Mouse (Mus musculus) embryonic facial prominence, embryonic 15.5 days (tissue): ENCODE results near the gene Rfx2. TPM values are rescaled to one million over a fixed set of nuclear protein-coding genes. Genes with fewer than 3 reads are reported as not detected.

Source experiments
- ATAC-seq: fragments of 200-750 bp; cut with Nextera tagmentation; 2 replicates; pipeline ENCODE4 v1.8.0; 2017; ENCODE audit warnings: low read depth, moderate TSS enrichment; ENCODE audit not compliant: insufficient number of reproducible peaks, low FRiP score, low TSS enrichment
- H3K27ac ChIP-seq: fragments of 300-500 bp; sonication (generic); replicated peaks from 2 replicates; pipeline ENCODE4 v1.5.1; 2015; ENCODE audit warnings: mild to moderate bottlenecking, inconsistent platforms
- H3K27me3 ChIP-seq: fragments of 300-500 bp; sonication (generic); 2 replicates; pipeline ENCODE4 v1.6.1; 2015; ENCODE audit warnings: inconsistent platforms
- H3K36me3 ChIP-seq: fragments of 300-500 bp; sonication (generic); 2 replicates; pipeline ENCODE4 v1.6.1; 2015; ENCODE audit warnings: mild to moderate bottlenecking, inconsistent platforms
- H3K4me1 ChIP-seq: fragments of 300-500 bp; sonication (generic); 2 replicates; pipeline ENCODE4 v1.6.1; 2015; ENCODE audit warnings: inconsistent platforms
- H3K4me2 ChIP-seq: fragments of 300-500 bp; sonication (generic); replicated peaks from 2 replicates; pipeline ENCODE4 v1.6.1; 2015; ENCODE audit warnings: mild to moderate bottlenecking, inconsistent platforms
- H3K4me3 ChIP-seq: fragments of 300-500 bp; sonication (generic); replicated peaks from 2 replicates; pipeline ENCODE4 v1.5.1; 2015; ENCODE audit warnings: mild to moderate bottlenecking, inconsistent platforms
- H3K9ac ChIP-seq: fragments of 300-500 bp; sonication (generic); 2 replicates; pipeline ENCODE4 v1.6.1; 2015; ENCODE audit warnings: inconsistent platforms
- H3K9me3 ChIP-seq: fragments of 300-500 bp; sonication (generic); replicated peaks from 2 replicates; pipeline ENCODE4 v1.6.1; 2016; ENCODE audit warnings: inconsistent platforms
- WGBS: fragments of 180-500 bp; shearing (Covaris S2); methylation state at CpG from one replicate; pipeline ENCODE4 v1.1.7; 2015; 5-methylcytosine and 5-hydroxymethylcytosine counted together
- polyA plus RNA-seq: library from polyadenylated mRNA; unstranded; fragments of >200 nt; fragmentation: Nextera tagmentation; extraction: Ambion mirVana; gene quantifications from 2 replicates; pipeline ENCODE4 v1.2.1, GENCODE M21; 2015

Gene Rfx2
- polyA plus RNA-seq, 1 experiment from 2014 or later, result 9.9 TPM

DNA sequence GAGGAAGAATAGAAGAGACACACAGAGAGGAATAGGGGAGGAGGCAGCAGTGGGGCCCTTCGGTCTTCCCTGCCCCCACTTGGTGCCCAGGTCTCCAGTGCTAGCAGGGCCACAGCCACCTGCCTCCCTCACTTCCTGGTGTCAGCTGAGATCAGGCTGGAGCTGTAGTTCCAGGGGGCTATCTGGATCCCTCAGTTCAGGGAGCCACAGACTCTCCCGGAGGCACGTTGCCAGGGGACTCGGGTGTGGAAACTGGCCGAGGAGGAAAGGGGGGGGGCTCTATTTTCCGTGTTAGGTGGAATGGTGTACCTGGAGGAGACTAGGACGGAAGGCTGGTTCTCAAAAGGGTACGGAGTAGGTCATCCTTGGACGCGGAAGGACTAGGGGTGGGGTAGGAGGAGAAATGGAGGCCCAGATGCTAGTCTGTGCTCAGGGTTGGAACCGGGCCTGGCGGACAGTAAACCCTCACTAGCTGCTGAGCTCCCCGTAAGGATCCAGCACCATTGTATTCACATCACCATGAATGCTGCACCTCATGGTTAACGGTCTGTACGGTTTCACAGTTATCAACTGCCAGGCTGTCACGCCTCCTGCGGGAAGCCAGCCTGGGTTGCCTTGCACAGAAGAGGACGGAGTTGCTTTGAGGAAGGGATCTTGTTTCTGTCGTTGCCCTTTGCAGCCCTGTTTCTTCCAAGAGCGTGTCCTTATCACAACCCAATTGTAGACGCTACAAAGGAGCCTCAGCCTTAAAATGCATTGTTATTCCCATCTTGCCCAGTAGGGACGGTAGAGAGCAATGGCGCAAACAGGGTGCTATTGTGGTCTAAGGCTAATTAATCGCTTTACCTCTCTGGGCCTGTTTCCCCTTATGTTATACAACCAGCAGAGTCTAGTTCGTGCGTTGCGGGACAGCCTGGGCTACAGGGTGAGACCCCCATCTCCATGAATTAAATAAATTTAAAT, 67.8 kb downstream of the Rfx2 start:
- 52% methylated on average over 27 of the region's 27 CpGs for WGBS
- ATAC-seq, result no peak
- no peak overlapping the region for H3K9ac ChIP-seq
- no peaks in the 10 kb centered on the region for H3K9me3 ChIP-seq
- H3K4me3 ChIP-seq, result no peak overlapping the region
- no peak overlapping the region for H3K4me2 ChIP-seq
- peaks cover 37% of the 10 kb centered on the region for H3K4me1 ChIP-seq
- peaks cover 14% of the 10 kb centered on the region for H3K36me3 ChIP-seq
- no peak overlapping the region for H3K27ac ChIP-seq
- H3K27me3 ChIP-seq, result no peaks in the 10 kb centered on the region

DNA sequence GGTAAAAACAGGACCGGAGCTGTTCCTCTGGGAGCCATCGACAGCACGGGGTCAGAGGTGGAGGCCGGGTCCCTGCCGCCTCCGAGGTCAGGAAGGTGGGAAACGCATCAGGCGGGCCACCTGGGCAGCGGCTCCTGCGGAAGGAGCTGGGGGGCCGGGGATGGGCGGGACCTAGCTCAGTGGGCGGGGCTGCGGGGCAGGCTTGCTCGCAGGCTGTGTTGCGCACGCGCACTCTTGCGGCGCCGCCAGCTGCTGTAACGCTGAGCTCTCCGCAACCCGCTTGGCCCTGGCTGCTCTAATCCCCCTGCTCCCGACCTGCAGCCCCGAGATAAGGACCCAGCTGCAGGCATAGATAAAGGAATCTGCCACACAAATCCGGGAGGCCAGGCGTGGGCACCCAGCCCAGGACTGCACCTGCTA, 68.8 kb downstream of the Rfx2 start:
- peak; percentile 17; the same call in 1 of the 2 replicates for ATAC-seq
- WGBS, result under 1% methylated on average over 28 of the region's 28 CpGs

DNA sequence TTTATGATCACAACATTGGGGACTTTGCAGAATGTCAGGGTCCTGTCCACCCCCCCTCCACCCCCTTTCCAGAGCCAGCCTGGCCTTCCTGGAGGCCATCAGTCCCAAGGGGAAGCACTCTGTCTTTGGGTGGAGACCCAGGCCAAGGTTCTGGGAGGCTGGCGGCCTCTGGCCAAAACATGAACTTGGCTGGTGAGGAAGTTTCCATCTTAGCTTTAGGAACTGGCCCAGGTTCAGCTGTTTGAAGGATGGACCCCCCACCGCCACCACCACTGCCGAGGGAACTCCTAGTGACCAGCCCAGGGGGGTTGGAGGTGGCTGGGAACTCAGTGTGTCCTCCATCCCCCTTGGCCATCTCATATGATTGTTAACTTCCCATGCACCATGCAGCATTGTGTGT, 69.7 kb downstream of the Rfx2 start:
- H3K27ac ChIP-seq, result no peak overlapping the region
- no peak overlapping the region for H3K4me3 ChIP-seq
- no peak overlapping the region for H3K9ac ChIP-seq
- no peak for ATAC-seq
- H3K9me3 ChIP-seq, result no peaks in the 10 kb centered on the region
- H3K36me3 ChIP-seq, result no peaks in the 10 kb centered on the region
- H3K27me3 ChIP-seq, result peaks cover 3% of the 10 kb centered on the region
- 66% methylated on average over 3 of the region's 3 CpGs for WGBS
- H3K4me1 ChIP-seq, result peaks cover 57% of the 10 kb centered on the region
- H3K4me2 ChIP-seq, result no peak overlapping the region

More for the DNA sequence above, 68.8 kb downstream of the Rfx2 start:
- Histone ChIP-seq H3K4me2 (peak overlapping the region; percentile 89), H3K4me3 (peak overlapping the region; percentile 56), H3K9me3 (no peaks in the 10 kb centered on the region), H3K9ac (peak overlapping the region; percentile 39), H3K36me3 (peaks cover 4% of the 10 kb centered on the region), H3K27me3 (no peaks in the 10 kb centered on the region; the same call in 1 of the 2 replicates), H3K27ac (peak overlapping the region; percentile 72), H3K4me1 (peaks cover 48% of the 10 kb centered on the region)

DNA sequence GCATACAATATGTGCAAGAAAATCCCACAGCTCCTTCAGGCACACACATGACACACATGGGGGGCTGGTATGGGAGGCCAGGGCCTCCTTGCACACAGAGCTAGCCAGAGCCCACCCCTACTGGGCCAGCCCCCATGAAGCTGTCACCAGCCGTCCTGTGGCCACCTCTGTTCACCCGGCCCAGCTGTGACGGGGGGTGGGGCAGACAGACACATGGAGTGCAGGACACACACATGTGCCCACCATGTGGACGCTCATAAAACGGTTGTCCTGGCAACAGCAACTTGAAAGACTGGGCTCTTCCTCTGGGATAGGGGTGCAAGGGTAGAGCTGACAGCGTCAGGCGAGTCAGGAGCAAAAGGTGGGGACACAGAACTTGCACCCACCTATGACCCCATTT, 71.6 kb downstream of the Rfx2 start:
- ATAC-seq, result no peak
- Histone ChIP-seq H3K36me3 (no peaks in the 10 kb centered on the region), H3K4me1 (peaks cover 60% of the 10 kb centered on the region), H3K4me3 (no peak overlapping the region), H3K9me3 (no peaks in the 10 kb centered on the region), H3K4me2 (no peak overlapping the region), H3K27ac (no peak overlapping the region), H3K9ac (no peak overlapping the region), H3K27me3 (peaks cover 15% of the 10 kb centered on the region)
- WGBS, result 44% methylated on average over 7 of the region's 7 CpGs

DNA sequence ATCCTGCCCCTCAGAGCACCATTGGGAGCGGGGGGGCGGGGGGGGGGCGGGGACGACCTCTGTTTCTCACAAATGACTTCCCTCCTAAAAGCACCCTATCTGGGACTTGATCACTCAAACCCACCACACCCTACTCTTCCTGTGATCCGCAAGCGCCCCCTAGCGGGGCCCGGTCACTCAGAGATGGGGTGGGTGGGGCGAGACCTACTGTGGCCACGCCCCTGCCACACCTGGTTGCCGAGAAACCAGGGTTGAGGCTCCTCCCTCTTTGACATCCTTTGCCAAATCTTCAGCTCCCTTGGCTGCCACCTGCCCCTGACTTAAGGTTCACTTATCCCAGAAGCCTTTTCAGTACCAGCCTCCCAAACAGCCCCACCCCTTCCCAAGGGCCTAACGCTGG, 72.7 kb downstream of the Rfx2 start:
- Histone ChIP-seq H3K9ac (no peak overlapping the region), H3K27me3 (peaks cover 26% of the 10 kb centered on the region), H3K4me3 (peak overlapping the region; percentile 61; the same call in 1 of the 2 replicates), H3K27ac (no peak overlapping the region), H3K9me3 (no peaks in the 10 kb centered on the region), H3K4me2 (peak overlapping the region; percentile 95), H3K36me3 (no peaks in the 10 kb centered on the region), H3K4me1 (peaks cover 69% of the 10 kb centered on the region)
- no peak for ATAC-seq
- 7% methylated on average over 12 of the region's 12 CpGs for WGBS

DNA sequence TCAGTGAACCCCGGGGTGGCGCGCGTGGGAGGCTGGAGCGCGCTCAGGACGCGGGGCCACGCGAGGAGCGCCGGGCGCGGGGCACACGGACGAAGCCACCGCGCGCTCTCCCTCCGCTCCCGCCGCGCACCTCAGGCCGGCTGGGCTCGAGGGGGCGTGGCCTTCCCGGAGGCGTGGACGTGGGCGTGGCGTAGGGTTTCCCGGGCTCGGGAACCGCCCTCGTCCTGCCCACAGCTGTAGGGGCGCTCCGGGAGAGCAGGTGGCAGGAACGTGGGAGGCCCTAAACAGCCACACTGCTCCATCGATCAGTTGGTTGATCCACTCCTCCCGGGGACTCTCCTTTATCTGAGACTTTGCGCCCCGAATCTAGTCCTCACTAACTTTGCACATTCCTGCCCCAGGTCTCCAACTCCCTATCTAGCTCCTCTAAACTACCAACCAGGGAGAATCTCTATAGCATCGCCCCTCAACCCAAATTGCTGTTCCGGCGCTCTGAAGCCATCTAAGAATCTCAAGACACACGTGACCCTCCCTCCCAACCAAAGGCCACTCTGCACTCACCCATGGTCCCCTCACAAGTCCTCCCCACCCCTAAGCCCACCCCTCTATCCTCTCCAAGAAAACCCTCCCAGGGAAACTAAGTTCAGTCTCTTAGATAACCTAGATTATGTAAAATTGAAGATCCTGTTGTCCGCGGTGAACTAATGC, 73.2 kb downstream of the Rfx2 start, which contains the start of gene Nrtn:
TSS of gene Nrtn (minus strand) at position 115 of the 708 bp plus-strand sequence.
- H3K27ac ChIP-seq, result no peak within 1 kb of the TSS
- peaks cover 32% of the 10 kb centered on the region for H3K27me3 ChIP-seq
- H3K9ac ChIP-seq, result peak within 1 kb of the TSS; percentile 58
- H3K4me3 ChIP-seq, result peak within 1 kb of the TSS; percentile 61
- H3K4me1 ChIP-seq, result peaks cover 64% of the 10 kb centered on the region
- H3K4me2 ChIP-seq, result peak within 1 kb of the TSS; percentile 95
- H3K36me3 ChIP-seq, result no peaks in the 10 kb centered on the region
- no peaks in the 10 kb centered on the region for H3K9me3 ChIP-seq
- ATAC-seq, result peak; percentile 68
- WGBS, result 1% methylated on average over 41 of the region's 48 CpGs

DNA sequence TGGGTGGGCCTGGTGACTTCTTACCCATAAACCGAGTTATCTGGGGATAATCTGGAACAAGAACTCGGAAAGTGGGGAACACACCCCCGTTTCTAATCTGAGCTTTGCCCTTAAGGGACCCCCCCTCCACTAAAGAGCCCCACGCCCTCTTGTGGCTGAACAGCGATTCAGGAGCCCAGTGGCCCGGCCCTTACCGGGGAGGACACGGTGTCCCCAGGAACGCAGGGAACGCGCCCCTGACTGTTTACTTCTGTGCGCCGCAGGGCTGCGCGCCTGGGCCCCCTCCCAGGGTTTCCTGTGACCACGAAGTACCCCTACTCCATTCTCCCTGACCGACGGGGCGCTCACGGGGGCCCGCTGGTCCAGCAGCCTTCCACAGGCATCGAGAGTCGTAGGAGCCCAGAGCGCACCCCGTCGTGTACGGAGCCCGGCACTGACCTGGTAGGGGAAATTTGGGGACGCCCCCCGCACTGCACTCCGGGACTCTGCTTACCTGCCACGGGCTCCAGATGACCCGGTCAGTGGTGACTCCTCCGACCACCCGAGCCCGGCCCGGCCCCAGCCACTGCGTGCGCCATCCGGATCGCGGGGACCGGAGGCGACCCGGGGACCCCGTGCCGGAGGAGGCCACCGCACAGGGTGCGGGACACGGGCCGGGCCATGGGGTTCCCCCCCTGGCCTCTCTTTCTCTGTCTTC, 74.0 kb downstream of the Rfx2 start:
- H3K27ac ChIP-seq, result no peak overlapping the region
- peak overlapping the region; percentile 61 for H3K4me3 ChIP-seq
- WGBS, result under 1% methylated on average over 51 of the region's 51 CpGs
- peak; percentile 12; the same call in 1 of the 2 replicates for ATAC-seq
- H3K9ac ChIP-seq, result peak overlapping the region; percentile 58
- H3K4me2 ChIP-seq, result peak overlapping the region; percentile 95
- no peaks in the 10 kb centered on the region for H3K36me3 ChIP-seq
- H3K9me3 ChIP-seq, result no peaks in the 10 kb centered on the region
- peaks cover 39% of the 10 kb centered on the region for H3K27me3 ChIP-seq
- H3K4me1 ChIP-seq, result peaks cover 58% of the 10 kb centered on the region

DNA sequence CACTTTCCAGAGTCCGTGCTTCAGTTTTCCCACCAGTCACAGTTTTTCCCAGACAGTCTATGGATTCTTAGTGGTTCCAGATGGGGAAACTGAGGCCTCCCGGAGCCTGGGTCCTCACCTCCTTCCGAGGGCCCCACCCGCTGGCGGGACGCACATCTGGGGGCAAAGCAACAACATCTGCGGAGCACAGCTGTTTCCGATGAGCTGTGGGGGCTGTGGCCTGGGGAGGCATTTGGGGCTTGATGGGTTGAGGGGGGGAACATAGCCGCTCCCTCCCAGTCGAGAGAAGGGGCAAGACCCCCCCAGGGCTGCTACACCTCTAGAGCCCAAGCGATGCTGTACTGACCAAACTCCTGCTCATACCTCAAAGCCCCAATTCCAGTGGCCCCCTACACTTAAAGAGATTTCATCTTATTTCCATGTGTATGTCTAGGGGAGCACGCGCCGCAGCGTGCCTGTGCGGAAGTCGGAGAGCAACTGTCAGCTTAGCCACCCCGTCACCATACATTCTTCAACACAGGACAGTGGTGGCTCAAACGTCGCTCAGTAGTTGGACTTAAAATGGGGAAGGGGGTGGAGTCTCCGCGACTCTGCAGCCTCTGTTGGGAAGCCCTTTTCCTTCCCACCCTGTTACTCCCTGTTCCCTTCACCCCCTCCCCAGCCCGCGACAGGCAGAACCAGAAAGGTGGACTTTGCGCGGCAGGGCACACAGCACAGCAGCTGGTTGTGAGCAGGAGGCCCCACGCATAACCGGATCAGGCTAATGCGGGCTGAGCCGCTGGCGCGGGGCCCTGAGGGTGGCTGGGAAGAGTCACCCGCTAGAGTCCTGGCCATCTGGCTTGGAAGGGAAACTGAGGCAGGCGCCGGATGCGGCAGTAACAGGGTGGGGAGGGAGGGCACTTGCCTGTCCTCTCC, 76.3 kb downstream of the Rfx2 start:
- peaks cover 46% of the 10 kb centered on the region for H3K27me3 ChIP-seq
- H3K9me3 ChIP-seq, result no peaks in the 10 kb centered on the region
- peaks cover 57% of the 10 kb centered on the region for H3K4me1 ChIP-seq
- no peak for ATAC-seq
- H3K36me3 ChIP-seq, result no peaks in the 10 kb centered on the region
- no peak overlapping the region for H3K27ac ChIP-seq
- H3K4me2 ChIP-seq, result peak overlapping the region; percentile 27
- H3K9ac ChIP-seq, result no peak overlapping the region
- 7% methylated on average over 36 of the region's 36 CpGs for WGBS
- H3K4me3 ChIP-seq, result 0 out of 2 replicates have a peak overlapping the region, but pooled peaks have one; percentile 4

DNA sequence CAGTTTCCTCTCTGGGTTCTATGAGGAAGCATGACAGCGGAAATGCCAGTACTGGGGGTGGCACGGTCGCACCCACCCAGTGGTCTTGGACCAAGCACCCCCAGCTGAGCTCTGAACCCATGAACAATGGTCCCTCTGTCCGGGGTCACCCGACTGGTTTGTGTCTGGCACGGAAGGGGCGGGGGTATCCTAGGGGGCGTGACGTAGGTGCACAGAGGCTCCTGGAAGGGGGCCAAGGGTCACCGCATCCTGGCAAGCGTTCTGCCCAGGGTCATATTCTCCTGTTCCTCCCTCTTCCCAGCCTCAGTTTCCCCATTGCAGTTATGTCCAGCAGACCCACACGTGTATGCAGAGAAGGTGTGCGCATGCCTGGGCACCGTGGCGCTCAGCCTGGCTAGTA, 77.4 kb downstream of the Rfx2 start:
- peaks cover 46% of the 10 kb centered on the region for H3K27me3 ChIP-seq
- H3K4me1 ChIP-seq, result peaks cover 53% of the 10 kb centered on the region
- no peaks in the 10 kb centered on the region for H3K9me3 ChIP-seq
- no peak overlapping the region for H3K27ac ChIP-seq
- no peak for ATAC-seq
- H3K4me3 ChIP-seq, result no peak overlapping the region
- H3K9ac ChIP-seq, result no peak overlapping the region
- 0 out of 2 replicates have a peak overlapping the region, but pooled peaks have one; percentile 27 for H3K4me2 ChIP-seq
- WGBS, result 23% methylated on average over 15 of the region's 15 CpGs
- H3K36me3 ChIP-seq, result no peaks in the 10 kb centered on the region

DNA sequence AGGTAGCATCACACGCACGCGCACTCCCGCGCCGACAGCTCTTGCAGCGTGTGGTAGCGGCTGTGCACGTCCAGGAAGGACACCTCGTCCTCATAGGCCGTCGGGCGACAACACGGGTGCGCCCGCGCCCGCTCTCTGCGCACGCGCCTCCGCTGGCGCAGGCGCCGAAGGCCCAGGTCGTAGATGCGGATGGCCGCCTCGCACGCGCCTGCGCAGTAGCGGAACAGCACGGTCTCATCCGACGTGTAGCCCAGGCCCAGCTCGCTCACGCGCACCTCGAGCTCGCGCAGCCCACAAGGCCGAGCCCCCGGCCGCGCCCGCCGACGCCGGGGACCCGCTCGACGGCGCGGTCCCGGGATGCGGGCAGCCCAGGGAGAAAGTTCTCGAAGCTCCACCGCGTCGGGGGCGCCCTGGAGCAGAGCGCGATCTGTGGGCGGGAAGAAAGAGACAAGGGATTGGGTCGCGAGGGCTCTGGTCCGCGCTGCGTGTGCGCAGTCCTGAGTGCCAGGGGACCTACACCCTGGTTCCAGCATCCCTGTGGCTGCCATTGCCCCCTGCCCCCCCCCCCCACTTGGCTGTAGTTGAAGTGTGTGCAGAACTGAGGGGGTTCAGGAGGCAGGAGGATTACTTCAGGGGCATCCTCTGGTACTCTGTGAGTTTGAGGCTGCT, 79.3 kb downstream of the Rfx2 start:
- peaks cover 34% of the 10 kb centered on the region for H3K4me1 ChIP-seq
- H3K4me3 ChIP-seq, result peak overlapping the region; percentile 31
- no peaks in the 10 kb centered on the region for H3K36me3 ChIP-seq
- H3K9ac ChIP-seq, result no peak overlapping the region
- H3K9me3 ChIP-seq, result no peaks in the 10 kb centered on the region
- H3K27me3 ChIP-seq, result peaks cover 43% of the 10 kb centered on the region
- 28% methylated on average over 68 of the region's 71 CpGs for WGBS
- no peak overlapping the region for H3K27ac ChIP-seq
- H3K4me2 ChIP-seq, result peak overlapping the region; percentile 40
- peak; percentile 17; the same call in 1 of the 2 replicates for ATAC-seq
